In the genomic region with DNA sequence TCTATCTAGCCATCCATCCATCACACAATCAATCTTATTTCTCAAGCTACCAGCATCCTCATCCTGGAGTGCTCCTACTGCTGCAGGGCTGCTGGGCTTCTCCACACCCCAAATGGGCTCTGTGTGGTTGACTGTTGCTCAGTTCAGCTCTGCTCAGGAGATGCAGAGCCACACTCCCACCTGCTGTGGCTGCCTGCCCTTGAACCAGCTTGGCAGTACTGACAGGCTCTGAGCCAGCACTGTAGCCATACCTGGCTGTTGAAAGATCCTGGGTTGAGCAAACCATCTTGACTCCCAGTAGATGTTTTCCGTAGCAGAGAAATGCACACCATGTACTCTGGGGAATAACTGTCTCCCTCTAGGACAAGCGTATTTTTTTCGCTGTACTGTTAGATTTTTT, we compare ENCODE assay signal across 18 mouse cellular contexts.
A peak's percentile ranks its signal among the peaks of the same experiment; 100 is the strongest.
DNase-seq lines count a peak whose midpoint lies in the region; TF ChIP-seq lines count a peak whose summit lies in the region.
"Had no signal": no experiment of that assay in that cellular context is flagged by ENCODE, and none has a peak within 500 bp of the region (broad histone marks: within the 10 kb centered on the region; RNA-seq: fewer than 3 reads in every experiment).

No protein-coding gene starts in this region.

- no peak overlapping the region for H3K4me3 ChIP-seq in cerebellum, adult 2 months (replicated peaks; ENCODE audit: insufficient read depth, low read depth, low read length)
- H3K4me3 ChIP-seq: forebrain, embryonic 10.5 days; forebrain, embryonic 13.5 days; heart, adult 2 months; hindbrain, embryonic 12.5 days; hindbrain, embryonic 15.5 days had no signal

- DNase-seq in cerebellum, adult 11 months, result peak; percentile 5
- no peak for DNase-seq in cerebellum, postnatal 4 days (ENCODE audit: low spot score in 2 of 2)
- peak; percentile 26 to 56 for DNase-seq in cerebellum, adult 2 months
- peak; percentile 18 for DNase-seq in cerebellum, adult 9-11 months
- peak; percentile 31 to 33 for DNase-seq in cerebellum, postnatal 36 days
- DNase-seq in urinary bladder, adult 18-20 months (ENCODE audit: low spot score in 2 of 2), result no peak
- DNase-seq in B cell, adult 2 months, result no peak
- DNase-seq in thymus, postnatal 25 days, result no peak
- DNase-seq: adrenal gland, adult 8-10 months; adrenal gland, postnatal 25 days; gastrocnemius, postnatal 10 days; gastrocnemius, postnatal 36 days; heart, adult 2 months; kidney, adult 8-10 months had no signal

- H3K27me3 ChIP-seq in cerebellum, adult 2 months (ENCODE audit: control insufficient read depth, insufficient read depth, low read length), result no peaks in the 10 kb centered on the region; the same call in 1 of the 2 replicates
- H3K27me3 ChIP-seq: forebrain, embryonic 13.5 days; hindbrain, embryonic 15.5 days had no signal

- 57% methylated on average over 3 of the region's 3 CpGs for WGBS in cerebellum, adult 2 months

- TF ChIP-seq POLR2A in cerebellum, adult 2 months (IDR thresholded peaks at IDR 0.05; ENCODE audit: borderline replicate concordance, insufficient read depth, low read length), result no peak

- H3K4me1 ChIP-seq in cerebellum, adult 2 months (ENCODE audit: control insufficient read depth, insufficient read depth, low read length), result peaks cover 4% of the 10 kb centered on the region; the same call in 1 of the 2 replicates

- TF ChIP-seq CTCF in cerebellum, adult 2 months (IDR thresholded peaks at IDR 0.05; ENCODE audit: borderline replicate concordance, insufficient read depth, low read depth, low read length), result no peak

- no peak overlapping the region for H3K27ac ChIP-seq in cerebellum, adult 2 months (ENCODE audit: insufficient read depth, low read length)
- H3K27ac ChIP-seq: forebrain, embryonic 10.5 days; forebrain, embryonic 13.5 days; heart, adult 2 months; hindbrain, embryonic 12.5 days; hindbrain, embryonic 15.5 days had no signal

Comparison
In these comparisons a context has a peak if more than half of its experiments do, and no peak if none do; other contexts are left out.
1. DNase-seq: peak in cerebellum, adult 11 months (single experiment), cerebellum, adult 2 months (2 of 2), cerebellum, adult 9-11 months (single experiment) and cerebellum, postnatal 36 days (2 of 2); none in cerebellum, postnatal 4 days (0 of 2), urinary bladder, adult 18-20 months (0 of 2), B cell, adult 2 months (0 of 2) and thymus, postnatal 25 days (single experiment).